Mouse (Mus musculus) C2C12 (cell line): ENCODE results near the gene Dnaja4.

Experiments
- CTCF ChIP-seq: IDR thresholded peaks from one replicate; pipeline ENCODE4 v1.5.1; 2011; ENCODE audit not compliant: control insufficient read depth, insufficient read depth, insufficient read length
- USF1 ChIP-seq: IDR thresholded peaks from one replicate; pipeline ENCODE4 v1.6.1; 2011; ENCODE audit warnings: low read depth, mild to moderate bottlenecking, control low read depth, moderate library complexity

DNA sequence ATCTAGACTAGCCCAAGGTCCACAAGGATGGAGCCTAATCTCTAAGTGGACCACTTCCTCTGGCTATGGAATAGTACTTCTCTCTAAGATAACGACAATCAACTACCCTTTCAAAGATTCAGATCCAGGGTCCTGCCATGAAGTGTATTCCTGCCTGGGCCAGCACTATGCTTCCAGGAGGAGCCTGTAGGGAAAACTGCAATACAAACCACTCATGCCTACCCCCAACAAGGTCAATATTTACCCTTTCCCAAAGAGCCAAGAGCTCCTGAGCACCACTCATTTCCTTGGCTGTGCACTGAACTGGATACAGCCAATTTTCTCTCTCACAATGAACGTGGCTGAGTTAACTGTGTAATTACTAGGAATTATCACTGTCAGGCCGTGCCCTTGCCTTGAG, 18.9 kb downstream of the Dnaja4 start:
- no peak for TF ChIP-seq CTCF
- TF ChIP-seq USF1, result no peak
